Mouse (Mus musculus): ENCODE measurements at regions not wholly inside any gene's neighbourhood (a gene's known extent, or its start where the extent isn't known, plus 50 kb on each side); places are given as distances from the start of the nearest gene placed in this dataset.

- no peaks in the 10 kb centered on the region for H3K36me3 ChIP-seq (replicated peaks; ENCODE audit: control insufficient read depth, insufficient read depth, low read length)
- ATAC-seq (ENCODE audit: insufficient read depth, low read depth) = no peak
- H3K27me3 ChIP-seq (ENCODE audit: control insufficient read depth, insufficient read depth, low read length) = no peaks in the 10 kb centered on the region
- WGBS = 74% methylated on average over 2 of the region's 2 CpGs
- H3K9ac ChIP-seq (replicated peaks; ENCODE audit: low read depth, low read length) = no peak overlapping the region
- H3K9me3 ChIP-seq (replicated peaks; ENCODE audit: control insufficient read depth, low read length) = no peaks in the 10 kb centered on the region
- no peak overlapping the region for H3K27ac ChIP-seq (ENCODE audit: low read depth)
- no peak overlapping the region for H3K4me3 ChIP-seq (ENCODE audit: low read depth, low read length)
- no peak for DNase-seq (ENCODE audit: low spot score)
- no peak overlapping the region for H3K4me2 ChIP-seq (ENCODE audit: low read depth, low read length)
- no peak for TF ChIP-seq EP300 (IDR thresholded peaks at IDR 0.05; ENCODE audit: low read depth)
- TF ChIP-seq CTCF (IDR thresholded peaks at IDR 0.05; ENCODE audit: low read depth) = no peak
- H3K4me1 ChIP-seq (ENCODE audit: control insufficient read depth, insufficient read depth) = no peaks in the 10 kb centered on the region
Observed at GRCm38 (mm10) chr3:147532196-147532595, 680.0 kb downstream of the Ttll7 start.

- ATAC-seq (ENCODE audit: insufficient read depth, low read depth) (no peak), DNase-seq (ENCODE audit: low spot score) (no peak)
- Histone ChIP-seq H3K9ac (replicated peaks; ENCODE audit: low read depth, low read length) (no peak overlapping the region), H3K4me2 (ENCODE audit: low read depth, low read length) (no peak overlapping the region), H3K4me1 (ENCODE audit: control insufficient read depth, insufficient read depth) (no peaks in the 10 kb centered on the region), H3K27ac (ENCODE audit: low read depth) (no peak overlapping the region), H3K36me3 (replicated peaks; ENCODE audit: control insufficient read depth, insufficient read depth, low read length) (no peaks in the 10 kb centered on the region), H3K4me3 (ENCODE audit: low read depth, low read length) (no peak overlapping the region), H3K27me3 (ENCODE audit: control insufficient read depth, insufficient read depth, low read length) (no peaks in the 10 kb centered on the region), H3K9me3 (replicated peaks; ENCODE audit: control insufficient read depth, low read length) (no peaks in the 10 kb centered on the region)
- WGBS = 74% methylated on average over 6 of the region's 6 CpGs
- TF ChIP-seq CTCF (IDR thresholded peaks at IDR 0.05; ENCODE audit: low read depth) = no peak
Observed at GRCm38 (mm10) chr3:147531608-147532180, 679.5 kb downstream of the Ttll7 start.

Measured in heart, postnatal 0 days (tissue).